Mouse (Mus musculus) MN1 (cell line): ENCODE measurements around the gene Zzz3.

Experiments
- DNase-seq: peaks from one replicate; pipeline ENCODE4 v3.0.0-alpha.2; 2016; ENCODE audit warnings: low spot score

Gene Zzz3

GRCm38 (mm10) chr3:152395350-152396277 is at the start of gene Zzz3:
TSS of gene Zzz3 (plus strand) at chr3:152395473.
- DNase-seq = peak; percentile 92

GRCm38 (mm10) chr3:152345732-152346632 is 49.3 kb upstream of the Zzz3 start, which contains the start of gene Usp33:
TSS of gene Usp33 (plus strand) at chr3:152346478.
- peak; percentile 90 for DNase-seq

- DNase-seq = peak; percentile 45
Measured at GRCm38 (mm10) chr3:152346633-152347141, 48.6 kb upstream of the Zzz3 start.

GRCm38 (mm10) chr3:152347227-152347626 is 48.0 kb upstream of the Zzz3 start:
- no peak for DNase-seq

- DNase-seq = no peak
Measured at GRCm38 (mm10) chr3:152348011-152348830, 47.1 kb upstream of the Zzz3 start.

GRCm38 (mm10) chr3:152350431-152350830 is 44.8 kb upstream of the Zzz3 start:
- no peak for DNase-seq

GRCm38 (mm10) chr3:152350966-152351365 is 44.3 kb upstream of the Zzz3 start:
- DNase-seq = no peak

- no peak for DNase-seq
Measured at GRCm38 (mm10) chr3:152352289-152352688, 43.0 kb upstream of the Zzz3 start.

- no peak for DNase-seq
Measured at GRCm38 (mm10) chr3:152353434-152354177, 41.7 kb upstream of the Zzz3 start.

- DNase-seq = no peak
Measured at GRCm38 (mm10) chr3:152355361-152355760, 39.9 kb upstream of the Zzz3 start.

- peak; percentile 12 for DNase-seq
Measured at GRCm38 (mm10) chr3:152356751-152357150, 38.5 kb upstream of the Zzz3 start.

- DNase-seq = no peak
Measured at GRCm38 (mm10) chr3:152359151-152359550, 36.1 kb upstream of the Zzz3 start.

GRCm38 (mm10) chr3:152364181-152364580 is 31.1 kb upstream of the Zzz3 start:
- DNase-seq = no peak

- DNase-seq = no peak
Measured at GRCm38 (mm10) chr3:152376063-152376462, 19.2 kb upstream of the Zzz3 start.

- no peak for DNase-seq
Measured at GRCm38 (mm10) chr3:152384106-152384505, 11.2 kb upstream of the Zzz3 start.

GRCm38 (mm10) chr3:152396278-152396987 is 1.2 kb downstream of the Zzz3 start:
- DNase-seq = peak; percentile 96

- DNase-seq = no peak
Measured at GRCm38 (mm10) chr3:152396988-152397314, 1.7 kb downstream of the Zzz3 start.

GRCm38 (mm10) chr3:152397335-152397940 is 2.2 kb downstream of the Zzz3 start:
- no peak for DNase-seq

GRCm38 (mm10) chr3:152400441-152400840 is 5.2 kb downstream of the Zzz3 start:
- DNase-seq = no peak

- no peak for DNase-seq
Measured at GRCm38 (mm10) chr3:152400875-152401274, 5.6 kb downstream of the Zzz3 start.
